Mouse (Mus musculus): ENCODE measurements around the gene Sap18b. TPM values are rescaled to one million over a fixed set of nuclear protein-coding genes. Genes with fewer than 3 reads are reported as not detected.
A peak's percentile ranks its signal among the peaks of the same experiment; 100 is the strongest.

Gene Sap18b
- polyA plus RNA-seq, 1 experiment from 2014 or later = 284 TPM

GRCm38 (mm10) chr8:95806461-95807191 is 18.5 kb upstream of the Sap18b start:
- Histone ChIP-seq H3K27me3 (no peaks in the 10 kb centered on the region), H3K27ac (replicated peaks) (peak overlapping the region; percentile 94), H3K9me3 (no peaks in the 10 kb centered on the region), H3K9ac (peak overlapping the region; percentile 98), H3K4me2 (peak overlapping the region; percentile 98), H3K4me3 (peak overlapping the region; percentile 99), H3K4me1 (replicated peaks) (peaks cover 29% of the 10 kb centered on the region), H3K36me3 (no peaks in the 10 kb centered on the region)
- no peak; the same call in 1 of the 2 replicates for ATAC-seq (ENCODE audit: low read depth)
- under 1% methylated on average over 54 of the region's 69 CpGs for WGBS

- WGBS = under 1% methylated on average over 44 of the region's 44 CpGs
- H3K27ac ChIP-seq (replicated peaks) = peak within 1 kb of the TSS; percentile 96
- peak within 1 kb of the TSS; percentile 98 for H3K9ac ChIP-seq
- ATAC-seq (ENCODE audit: low read depth) = peak; percentile 98
- H3K4me2 ChIP-seq = peak within 1 kb of the TSS; percentile 98
- no peaks in the 10 kb centered on the region for H3K36me3 ChIP-seq
- H3K4me3 ChIP-seq = peak within 1 kb of the TSS; percentile 99
- H3K27me3 ChIP-seq = no peaks in the 10 kb centered on the region
- H3K4me1 ChIP-seq (replicated peaks) = peaks cover 21% of the 10 kb centered on the region
- no peaks in the 10 kb centered on the region for H3K9me3 ChIP-seq
These were observed 17.8 kb upstream of the Sap18b start, which contains the start of gene Cnot1 for GRCm38 (mm10) chr8:95807331-95807843. Cnot1 (minus strand) TSS chr8:95807464.

GRCm38 (mm10) chr8:95807861-95808260 is 17.3 kb upstream of the Sap18b start:
- under 1% methylated on average over 20 of the region's 20 CpGs for WGBS
- Histone ChIP-seq H3K4me1 (replicated peaks) (peaks cover 19% of the 10 kb centered on the region), H3K27me3 (no peaks in the 10 kb centered on the region), H3K9ac (peak overlapping the region; percentile 63), H3K4me3 (peak overlapping the region; percentile 99), H3K27ac (replicated peaks) (peak overlapping the region; percentile 96), H3K36me3 (no peaks in the 10 kb centered on the region), H3K9me3 (no peaks in the 10 kb centered on the region), H3K4me2 (peak overlapping the region; percentile 98)
- ATAC-seq (ENCODE audit: low read depth) = peak; percentile 96

DNA sequence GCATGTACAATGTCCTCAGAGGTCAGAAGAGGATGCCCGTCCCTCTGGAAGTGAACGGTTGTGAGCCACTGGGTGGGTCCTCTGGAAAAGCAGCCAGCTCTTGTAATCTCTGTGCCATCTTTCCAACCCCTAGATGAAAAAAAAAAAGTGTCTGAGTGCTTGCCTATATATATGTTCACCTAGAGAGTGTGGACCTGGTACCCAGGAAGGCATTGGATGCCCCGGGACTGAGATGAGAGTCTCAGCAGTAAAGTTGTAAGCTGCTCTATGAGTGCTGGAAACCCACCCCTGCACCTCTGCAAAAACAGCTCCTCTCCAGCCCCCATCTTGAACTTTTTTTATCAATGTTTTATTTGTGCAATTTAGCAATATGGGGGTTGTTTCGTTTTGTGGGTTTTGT is 16.5 kb upstream of the Sap18b start:
- H3K9ac ChIP-seq = no peak overlapping the region
- 89% methylated on average over 4 of the region's 4 CpGs for WGBS

DNA sequence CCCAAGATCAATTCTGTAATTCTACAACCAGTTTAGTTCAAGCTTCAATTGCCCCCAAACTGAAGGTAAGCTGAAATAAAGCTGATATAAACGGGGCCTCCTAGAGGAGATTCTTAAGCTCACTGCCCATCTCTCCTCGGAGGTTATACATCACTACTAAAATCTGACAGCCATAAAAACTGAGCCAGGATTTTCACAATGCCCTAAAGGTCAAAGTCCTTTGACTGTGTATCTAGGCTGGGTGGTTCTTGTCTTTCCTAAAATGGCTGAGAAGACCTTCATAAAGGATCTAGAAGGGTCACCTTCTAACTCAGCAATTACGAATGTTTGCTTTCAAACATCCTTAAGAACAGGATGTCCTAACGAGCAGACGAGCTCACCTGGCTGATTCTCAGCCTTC is 16.0 kb upstream of the Sap18b start:
- 87% methylated on average over 5 of the region's 5 CpGs for WGBS
- Histone ChIP-seq H3K9ac (no peak overlapping the region), H3K4me2 (no peak overlapping the region), H3K4me3 (no peak overlapping the region), H3K36me3 (no peaks in the 10 kb centered on the region), H3K9me3 (no peaks in the 10 kb centered on the region), H3K4me1 (replicated peaks) (peaks cover 19% of the 10 kb centered on the region), H3K27me3 (no peaks in the 10 kb centered on the region), H3K27ac (replicated peaks) (no peak overlapping the region)
- ATAC-seq (ENCODE audit: low read depth) = no peak

More for the DNA sequence above, 16.5 kb upstream of the Sap18b start:
- H3K36me3 ChIP-seq = no peaks in the 10 kb centered on the region
- H3K27ac ChIP-seq (replicated peaks) = no peak overlapping the region
- ATAC-seq (ENCODE audit: low read depth) = no peak
- no peak overlapping the region for H3K4me3 ChIP-seq
- no peak overlapping the region for H3K4me2 ChIP-seq
- no peaks in the 10 kb centered on the region for H3K27me3 ChIP-seq
- peaks cover 19% of the 10 kb centered on the region for H3K4me1 ChIP-seq (replicated peaks)
- H3K9me3 ChIP-seq = no peaks in the 10 kb centered on the region

- WGBS = 55% methylated on average over 3 of the region's 3 CpGs
- ATAC-seq (ENCODE audit: low read depth) = no peak
- peaks cover 12% of the 10 kb centered on the region for H3K4me1 ChIP-seq (replicated peaks)
- no peak overlapping the region for H3K4me3 ChIP-seq
- no peak overlapping the region for H3K4me2 ChIP-seq
- H3K36me3 ChIP-seq = no peaks in the 10 kb centered on the region
- H3K9ac ChIP-seq = no peak overlapping the region
- H3K27me3 ChIP-seq = no peaks in the 10 kb centered on the region
- no peak overlapping the region for H3K27ac ChIP-seq (replicated peaks)
- H3K9me3 ChIP-seq = no peaks in the 10 kb centered on the region
These were observed 15.0 kb upstream of the Sap18b start for GRCm38 (mm10) chr8:95810184-95810591.

DNA sequence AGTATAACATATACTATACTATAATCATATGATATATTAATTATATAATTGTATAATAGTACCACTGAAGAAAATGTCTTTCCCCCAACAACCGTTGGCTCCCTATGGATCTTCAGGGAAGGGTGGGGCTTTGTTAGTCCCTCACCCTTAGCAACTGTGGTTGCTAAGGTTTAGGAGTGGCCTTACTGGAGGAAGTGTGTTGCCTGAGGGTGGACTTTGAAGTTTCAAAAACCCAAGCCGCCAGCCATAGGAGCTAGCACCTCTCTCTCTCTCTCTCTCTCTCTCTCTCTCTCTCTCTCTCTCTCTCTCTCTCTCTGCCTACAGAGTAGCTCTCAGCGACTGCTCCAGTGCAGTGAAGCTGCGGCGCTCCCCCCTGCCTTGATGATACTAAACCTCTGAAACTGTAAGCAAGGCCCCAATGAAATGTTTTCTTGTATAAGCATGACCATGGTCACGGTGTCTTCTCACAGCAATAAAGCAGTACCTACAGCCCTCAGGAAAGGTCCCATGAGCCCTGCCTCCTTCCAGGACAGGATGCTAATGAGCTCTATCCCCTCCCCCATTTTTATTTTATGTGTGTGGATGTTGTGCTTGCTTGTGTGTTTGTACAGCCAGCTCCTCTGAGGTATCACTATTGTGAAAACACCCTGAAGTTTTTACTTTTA is 9.0 kb upstream of the Sap18b start:
- Histone ChIP-seq H3K4me3 (no peak overlapping the region), H3K9ac (no peak overlapping the region), H3K4me1 (replicated peaks) (no peaks in the 10 kb centered on the region), H3K9me3 (no peaks in the 10 kb centered on the region), H3K36me3 (no peaks in the 10 kb centered on the region), H3K4me2 (no peak overlapping the region), H3K27me3 (no peaks in the 10 kb centered on the region), H3K27ac (replicated peaks) (no peak overlapping the region)
- no peak for ATAC-seq (ENCODE audit: low read depth)
- 42% methylated on average over 6 of the region's 6 CpGs for WGBS

DNA sequence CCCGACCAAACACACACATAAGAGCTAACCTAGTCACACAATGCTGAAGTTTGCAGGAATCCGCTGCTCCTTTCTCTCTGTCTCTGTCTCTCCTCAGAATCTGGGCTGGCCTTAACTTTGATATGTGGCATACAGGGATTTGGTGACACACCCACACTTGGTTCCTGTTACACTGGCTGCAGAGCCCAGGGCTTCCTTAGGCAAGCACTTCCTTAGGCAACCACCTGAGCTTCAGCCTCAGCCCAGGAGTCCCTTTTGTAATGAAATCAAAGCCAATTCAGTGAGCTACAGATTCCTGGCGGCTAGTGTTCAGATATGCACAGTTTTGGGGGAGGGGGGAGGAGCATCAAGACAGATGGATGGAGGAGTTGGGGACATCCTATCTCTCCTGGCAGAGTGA is 7.5 kb upstream of the Sap18b start:
- H3K4me2 ChIP-seq = no peak overlapping the region

GRCm38 (mm10) chr8:95818211-95818610 is 6.9 kb upstream of the Sap18b start:
- Histone ChIP-seq H3K9ac (no peak overlapping the region), H3K4me3 (no peak overlapping the region), H3K4me2 (no peak overlapping the region), H3K9me3 (no peaks in the 10 kb centered on the region), H3K27ac (replicated peaks) (no peak overlapping the region), H3K36me3 (no peaks in the 10 kb centered on the region), H3K27me3 (no peaks in the 10 kb centered on the region), H3K4me1 (replicated peaks) (no peaks in the 10 kb centered on the region)
- ATAC-seq (ENCODE audit: low read depth) = no peak
- 48% methylated on average over 1 of the region's 1 CpGs for WGBS

More for the DNA sequence above, 7.5 kb upstream of the Sap18b start:
- WGBS = 67% methylated on average over 3 of the region's 3 CpGs
- H3K36me3 ChIP-seq = no peaks in the 10 kb centered on the region
- H3K27ac ChIP-seq (replicated peaks) = no peak overlapping the region
- no peaks in the 10 kb centered on the region for H3K9me3 ChIP-seq
- no peak for ATAC-seq (ENCODE audit: low read depth)
- no peaks in the 10 kb centered on the region for H3K4me1 ChIP-seq (replicated peaks)
- no peaks in the 10 kb centered on the region for H3K27me3 ChIP-seq
- H3K9ac ChIP-seq = no peak overlapping the region
- no peak overlapping the region for H3K4me3 ChIP-seq

DNA sequence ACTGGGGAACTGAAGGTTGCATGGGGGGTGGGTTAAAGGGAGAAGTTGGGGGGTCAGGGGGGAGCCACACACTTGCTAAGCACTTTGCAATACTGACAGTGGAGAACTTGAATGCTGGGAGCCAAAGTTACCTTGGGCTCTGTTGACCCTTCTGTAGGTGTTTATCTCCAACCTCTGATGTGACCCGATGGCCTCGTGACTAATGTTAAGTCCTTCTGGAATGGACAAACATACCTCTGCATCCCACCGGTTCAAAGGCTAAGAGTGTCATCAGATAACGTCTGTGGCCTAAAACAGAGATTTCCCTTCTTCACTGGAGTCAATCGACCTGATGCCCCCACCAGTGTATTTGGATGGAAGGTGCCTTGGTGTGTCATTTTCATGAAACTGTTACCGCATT is 3.9 kb upstream of the Sap18b start:
- Histone ChIP-seq H3K27ac (replicated peaks) (no peak overlapping the region), H3K4me1 (replicated peaks) (no peaks in the 10 kb centered on the region), H3K4me3 (no peak overlapping the region), H3K4me2 (no peak overlapping the region), H3K27me3 (no peaks in the 10 kb centered on the region), H3K9ac (no peak overlapping the region), H3K36me3 (no peaks in the 10 kb centered on the region), H3K9me3 (no peaks in the 10 kb centered on the region)
- WGBS = 90% methylated on average over 6 of the region's 6 CpGs
- ATAC-seq (ENCODE audit: low read depth) = no peak

DNA sequence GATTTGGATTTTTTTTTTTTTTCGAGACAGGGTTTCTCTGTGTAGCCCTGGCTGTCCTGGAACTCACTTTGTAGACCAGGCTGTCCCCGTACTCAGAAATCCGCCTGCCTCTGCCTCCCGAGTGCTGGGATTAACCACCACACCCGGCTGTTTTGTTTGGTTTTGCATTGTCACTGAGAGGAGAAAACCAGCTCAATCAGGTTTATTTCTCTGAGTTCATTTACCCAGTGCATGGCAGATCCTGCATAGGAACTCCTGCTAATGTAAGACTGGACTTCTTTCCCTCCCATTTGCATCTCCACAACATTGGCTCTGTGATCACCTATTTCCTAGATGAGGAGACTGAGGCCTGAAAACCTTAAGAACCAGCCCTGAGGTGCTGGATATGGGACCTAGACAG is 3.0 kb upstream of the Sap18b start:
- Histone ChIP-seq H3K4me3 (no peak overlapping the region), H3K9ac (no peak overlapping the region), H3K9me3 (no peaks in the 10 kb centered on the region), H3K4me2 (no peak overlapping the region), H3K27ac (replicated peaks) (no peak overlapping the region), H3K27me3 (no peaks in the 10 kb centered on the region), H3K36me3 (no peaks in the 10 kb centered on the region), H3K4me1 (replicated peaks) (no peaks in the 10 kb centered on the region)
- no peak for ATAC-seq (ENCODE audit: low read depth)
- 90% methylated on average over 5 of the region's 5 CpGs for whole genome bisulfite sequencing

GRCm38 (mm10) chr8:95822699-95823098 is 2.4 kb upstream of the Sap18b start:
- no peak overlapping the region for H3K4me3 ChIP-seq
- H3K27me3 ChIP-seq = no peaks in the 10 kb centered on the region
- no peak overlapping the region for H3K4me2 ChIP-seq
- ATAC-seq (ENCODE audit: low read depth) = no peak
- H3K36me3 ChIP-seq = no peaks in the 10 kb centered on the region
- no peaks in the 10 kb centered on the region for H3K4me1 ChIP-seq (replicated peaks)
- H3K9me3 ChIP-seq = no peaks in the 10 kb centered on the region
- H3K27ac ChIP-seq (replicated peaks) = no peak overlapping the region
- H3K9ac ChIP-seq = no peak overlapping the region
- WGBS = 88% methylated on average over 3 of the region's 3 CpGs
